Mouse (Mus musculus): ENCODE measurements around the gene Anxa7. TPM values are rescaled to one million over a fixed set of nuclear protein-coding genes. Genes with fewer than 3 reads are reported as not detected.

Anxa7 gene
- polyA plus RNA-seq, 1 experiment from 2014 or later, result 49.2 TPM

GRCm38 (mm10) chr14:20478385-20478784 is 1.5 kb downstream of the Anxa7 start:
- Histone ChIP-seq H3K27ac (peak overlapping the region; percentile 94), H3K9me3 (replicated peaks) (no peaks in the 10 kb centered on the region), H3K27me3 (replicated peaks) (no peaks in the 10 kb centered on the region), H3K4me3 (peak overlapping the region; percentile 86), H3K36me3 (peaks cover 18% of the 10 kb centered on the region), H3K9ac (peak overlapping the region; percentile 92), H3K4me2 (peak overlapping the region; percentile 82), H3K4me1 (peaks cover 40% of the 10 kb centered on the region)
- ATAC-seq, result peak; percentile 28
- WGBS (ENCODE audit: insufficient replicate concordance), result 14% methylated on average over 3 of the region's 3 CpGs

- Histone ChIP-seq H3K9me3 (replicated peaks) (no peaks in the 10 kb centered on the region), H3K27me3 (replicated peaks) (no peaks in the 10 kb centered on the region), H3K4me1 (peaks cover 40% of the 10 kb centered on the region), H3K4me2 (peak overlapping the region; percentile 49), H3K9ac (peak overlapping the region; percentile 44; the same call in 1 of the 2 replicates), H3K4me3 (peak overlapping the region; percentile 21; the same call in 1 of the 2 replicates), H3K36me3 (peaks cover 24% of the 10 kb centered on the region), H3K27ac (peak overlapping the region; percentile 61)
- 68% methylated on average over 4 of the region's 4 CpGs for WGBS (ENCODE audit: insufficient replicate concordance)
- no peak for ATAC-seq
These were observed 2.5 kb downstream of the Anxa7 start for GRCm38 (mm10) chr14:20477261-20478025.

- Histone ChIP-seq H3K27ac (no peak overlapping the region), H3K36me3 (peaks cover 96% of the 10 kb centered on the region), H3K9me3 (replicated peaks) (no peaks in the 10 kb centered on the region), H3K9ac (no peak overlapping the region), H3K27me3 (replicated peaks) (no peaks in the 10 kb centered on the region), H3K4me1 (no peaks in the 10 kb centered on the region), H3K4me2 (no peak overlapping the region), H3K4me3 (no peak overlapping the region)
- 83% methylated on average over 14 of the region's 14 CpGs for WGBS (ENCODE audit: insufficient replicate concordance)
- no peak for ATAC-seq
These were observed 19.7 kb downstream of the Anxa7 start for GRCm38 (mm10) chr14:20460216-20460615.

- Histone ChIP-seq H3K4me3 (no peak overlapping the region), H3K4me2 (no peak overlapping the region), H3K27ac (no peak overlapping the region), H3K4me1 (no peaks in the 10 kb centered on the region), H3K9me3 (replicated peaks) (no peaks in the 10 kb centered on the region), H3K27me3 (replicated peaks) (no peaks in the 10 kb centered on the region), H3K9ac (no peak overlapping the region), H3K36me3 (peaks cover 85% of the 10 kb centered on the region)
- ATAC-seq, result no peak
- 87% methylated on average over 9 of the region's 9 CpGs for WGBS (ENCODE audit: insufficient replicate concordance)
These were observed 21.6 kb downstream of the Anxa7 start for GRCm38 (mm10) chr14:20458378-20458777.

- Histone ChIP-seq H3K9me3 (replicated peaks) (no peaks in the 10 kb centered on the region), H3K36me3 (peaks cover 30% of the 10 kb centered on the region), H3K4me1 (peaks cover 18% of the 10 kb centered on the region), H3K27me3 (replicated peaks) (0 out of 2 replicates have a peak, but pooled peaks cover 3% of the 10 kb centered on the region), H3K27ac (no peak overlapping the region), H3K4me2 (no peak overlapping the region), H3K9ac (no peak overlapping the region), H3K4me3 (no peak overlapping the region)
- 84% methylated on average over 5 of the region's 5 CpGs for WGBS (ENCODE audit: insufficient replicate concordance)
- no peak for ATAC-seq
These were observed 27.0 kb downstream of the Anxa7 start for GRCm38 (mm10) chr14:20452929-20453328.

- Histone ChIP-seq H3K9me3 (replicated peaks) (no peaks in the 10 kb centered on the region), H3K4me2 (peak within 1 kb of the TSS; percentile 91), H3K9ac (peak within 1 kb of the TSS; percentile 58), H3K27me3 (replicated peaks) (0 out of 2 replicates have a peak, but pooled peaks cover 3% of the 10 kb centered on the region), H3K4me1 (peaks cover 18% of the 10 kb centered on the region), H3K27ac (peak within 1 kb of the TSS; percentile 53; the same call in 1 of the 2 replicates), H3K4me3 (peak within 1 kb of the TSS; percentile 53), H3K36me3 (peaks cover 22% of the 10 kb centered on the region)
- WGBS (ENCODE audit: insufficient replicate concordance), result 5% methylated on average over 15 of the region's 15 CpGs
- ATAC-seq, result peak; percentile 79
These were observed 28.1 kb downstream of the Anxa7 start, which contains the start of gene Cfap70 for GRCm38 (mm10) chr14:20451765-20452331. Cfap70 (minus strand) TSS chr14:20452226.

- Histone ChIP-seq H3K27me3 (replicated peaks) (0 out of 2 replicates have a peak, but pooled peaks cover 3% of the 10 kb centered on the region), H3K4me1 (peaks cover 18% of the 10 kb centered on the region), H3K9ac (peak overlapping the region; percentile 58), H3K4me2 (peak overlapping the region; percentile 91), H3K4me3 (peak overlapping the region; percentile 53), H3K9me3 (replicated peaks) (no peaks in the 10 kb centered on the region), H3K27ac (peak overlapping the region; percentile 53; the same call in 1 of the 2 replicates), H3K36me3 (peaks cover 17% of the 10 kb centered on the region)
- 16% methylated on average over 2 of the region's 2 CpGs for WGBS (ENCODE audit: insufficient replicate concordance)
- 0 out of 2 replicates have a peak, but pooled peaks have one; percentile 41 for ATAC-seq
These were observed 28.6 kb downstream of the Anxa7 start for GRCm38 (mm10) chr14:20451302-20451701.

- 63% methylated on average over 12 of the region's 12 CpGs for WGBS (ENCODE audit: insufficient replicate concordance)
- H3K4me2 ChIP-seq, result no peak overlapping the region
- H3K9ac ChIP-seq, result no peak overlapping the region
- H3K9me3 ChIP-seq (replicated peaks), result no peaks in the 10 kb centered on the region
- H3K4me1 ChIP-seq, result peaks cover 13% of the 10 kb centered on the region
- H3K27me3 ChIP-seq (replicated peaks), result 0 out of 2 replicates have a peak, but pooled peaks cover 3% of the 10 kb centered on the region
- H3K36me3 ChIP-seq, result no peaks in the 10 kb centered on the region
- ATAC-seq, result no peak
- no peak overlapping the region for H3K27ac ChIP-seq
- H3K4me3 ChIP-seq, result no peak overlapping the region
These were observed 32.7 kb downstream of the Anxa7 start for GRCm38 (mm10) chr14:20447209-20447608.

GRCm38 (mm10) chr14:20442252-20442651 is 37.7 kb downstream of the Anxa7 start:
- WGBS (ENCODE audit: insufficient replicate concordance), result 74% methylated on average over 17 of the region's 17 CpGs
- H3K9me3 ChIP-seq (replicated peaks), result no peaks in the 10 kb centered on the region
- no peaks in the 10 kb centered on the region for H3K36me3 ChIP-seq
- no peak overlapping the region for H3K27ac ChIP-seq
- no peak overlapping the region for H3K4me3 ChIP-seq
- no peaks in the 10 kb centered on the region for H3K4me1 ChIP-seq
- H3K9ac ChIP-seq, result no peak overlapping the region
- no peaks in the 10 kb centered on the region for H3K27me3 ChIP-seq (replicated peaks)
- H3K4me2 ChIP-seq, result no peak overlapping the region
- no peak for ATAC-seq

GRCm38 (mm10) chr14:20436976-20437375 is 43.0 kb downstream of the Anxa7 start:
- Histone ChIP-seq H3K9me3 (replicated peaks) (no peaks in the 10 kb centered on the region), H3K9ac (no peak overlapping the region), H3K27ac (no peak overlapping the region), H3K4me1 (no peaks in the 10 kb centered on the region), H3K4me3 (no peak overlapping the region), H3K36me3 (no peaks in the 10 kb centered on the region), H3K27me3 (replicated peaks) (no peaks in the 10 kb centered on the region), H3K4me2 (no peak overlapping the region)
- ATAC-seq, result no peak
- 51% methylated on average over 6 of the region's 6 CpGs for WGBS (ENCODE audit: insufficient replicate concordance)

GRCm38 (mm10) chr14:20432420-20432819 is 47.5 kb downstream of the Anxa7 start:
- ATAC-seq, result no peak
- Histone ChIP-seq H3K4me2 (no peak overlapping the region), H3K4me3 (no peak overlapping the region), H3K9ac (no peak overlapping the region), H3K4me1 (no peaks in the 10 kb centered on the region), H3K27me3 (replicated peaks) (no peaks in the 10 kb centered on the region), H3K27ac (no peak overlapping the region), H3K36me3 (no peaks in the 10 kb centered on the region), H3K9me3 (replicated peaks) (no peaks in the 10 kb centered on the region)
- WGBS (ENCODE audit: insufficient replicate concordance), result 72% methylated on average over 4 of the region's 4 CpGs

GRCm38 (mm10) chr14:20431726-20432125 is 48.2 kb downstream of the Anxa7 start:
- no peaks in the 10 kb centered on the region for H3K4me1 ChIP-seq
- WGBS (ENCODE audit: insufficient replicate concordance), result 66% methylated on average over 6 of the region's 6 CpGs
- H3K9ac ChIP-seq, result no peak overlapping the region
- H3K27me3 ChIP-seq (replicated peaks), result no peaks in the 10 kb centered on the region
- ATAC-seq, result no peak
- H3K4me3 ChIP-seq, result no peak overlapping the region
- H3K27ac ChIP-seq, result no peak overlapping the region
- no peaks in the 10 kb centered on the region for H3K9me3 ChIP-seq (replicated peaks)
- no peaks in the 10 kb centered on the region for H3K36me3 ChIP-seq
- no peak overlapping the region for H3K4me2 ChIP-seq

All from liver, embryonic 12.5 days (tissue).